Mouse (Mus musculus) c-Kit-negative CD71-positive TER-119-positive erythroid progenitor cells, embryonic 14.5 days (primary cell): ENCODE results near the gene Dlk2.
A peak's percentile ranks its signal among the peaks of the same experiment; 100 is the strongest.

Experiments
- DNase-seq: peaks from one replicate; pipeline ENCODE4 v3.0.0-alpha.2; 2013; ENCODE audit warnings: low read depth, low spot score

The Dlk2 gene

DNA sequence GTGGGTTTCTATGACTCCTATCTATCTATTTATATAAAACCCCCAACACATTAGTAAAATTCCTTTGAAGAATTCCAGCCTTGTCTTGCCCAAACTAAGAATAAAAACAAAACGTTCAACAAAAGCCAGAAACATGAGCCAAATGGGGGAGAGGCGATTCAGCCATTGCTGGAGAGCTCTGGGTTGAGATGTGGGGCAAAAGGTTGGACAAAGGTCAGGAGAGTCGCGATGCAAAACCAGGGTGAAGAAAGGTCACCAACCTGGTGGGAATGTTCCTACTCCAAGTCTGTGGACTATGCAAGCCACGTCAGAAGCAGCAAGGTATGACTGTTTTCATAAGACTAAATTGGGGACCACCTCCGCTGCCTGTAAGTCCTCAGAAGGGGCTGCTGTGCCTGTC is 23.3 kb downstream of the Dlk2 start:
- no peak for DNase-seq

DNA sequence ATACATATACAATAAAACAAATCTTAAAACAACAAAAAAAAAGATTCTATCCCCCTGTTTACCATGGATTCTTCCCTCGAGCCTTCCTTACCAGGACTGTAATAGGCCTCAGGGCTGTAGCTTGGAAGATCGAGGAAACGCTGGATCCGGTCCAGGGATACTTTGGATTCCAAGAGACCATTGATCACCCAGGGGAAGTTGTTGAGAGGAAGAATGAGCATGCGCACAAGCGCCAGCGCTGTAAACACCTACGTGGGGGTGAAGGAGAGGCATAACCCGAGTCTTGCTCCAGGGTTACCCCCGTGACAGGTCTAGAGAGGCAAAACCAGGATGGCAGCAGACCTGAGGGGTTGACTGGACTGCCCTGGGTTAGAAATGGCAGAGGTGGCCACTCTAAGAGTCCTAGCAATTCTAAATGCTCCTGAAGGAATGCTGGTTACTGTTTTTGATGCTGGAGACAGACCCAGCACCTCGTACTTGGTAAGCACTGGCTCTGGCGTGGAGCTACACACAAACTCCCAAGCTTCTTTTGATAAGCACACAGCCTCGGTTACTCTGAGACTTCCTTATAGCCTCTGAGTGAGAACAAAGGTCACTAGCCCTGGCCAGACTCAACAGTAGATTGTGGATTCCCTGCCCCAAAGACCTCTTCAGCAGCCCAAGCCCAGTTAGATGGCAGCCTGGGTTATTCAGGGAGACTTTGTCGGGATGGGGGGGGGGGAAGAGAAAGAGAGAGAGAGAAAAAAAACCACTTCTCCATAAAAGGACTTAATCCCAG is 25.0 kb downstream of the Dlk2 start:
- DNase-seq = no peak

DNA sequence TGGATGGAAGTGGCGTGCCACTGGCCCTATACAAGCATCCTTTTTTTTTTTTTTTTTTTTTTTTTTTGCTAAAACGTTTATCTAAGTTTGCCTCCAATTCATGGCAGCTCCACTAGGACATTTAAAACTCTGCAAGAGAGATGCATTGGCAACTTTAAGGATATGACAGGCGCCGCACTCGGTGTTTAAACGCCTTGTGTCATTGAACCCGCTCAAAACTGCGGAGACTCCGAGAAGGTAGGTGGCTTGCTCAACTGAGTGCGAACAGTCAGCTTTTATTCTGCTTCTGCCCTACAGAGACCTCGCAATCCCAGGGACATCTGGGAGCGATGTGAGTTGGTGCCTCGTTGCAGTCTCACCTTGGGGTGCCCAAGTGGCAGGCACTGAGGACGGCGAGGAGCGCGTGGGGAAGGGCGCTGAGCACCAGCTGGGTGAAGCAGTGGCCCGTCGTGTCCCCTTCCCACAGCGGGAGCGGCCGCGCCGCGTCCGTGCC is 30.2 kb downstream of the Dlk2 start:
- no peak for DNase-seq

GRCm38 (mm10) chr17:46327906-46328534 is 30.8 kb downstream of the Dlk2 start, which contains the start of gene Abcc10:
Gene Abcc10 (minus strand): TSS chr17:46328352.
- DNase-seq = peak; percentile 86

GRCm38 (mm10) chr17:46328723-46329122 is 31.5 kb downstream of the Dlk2 start:
- DNase-seq = no peak

GRCm38 (mm10) chr17:46336475-46336874 is 39.3 kb downstream of the Dlk2 start:
- DNase-seq = no peak

DNA sequence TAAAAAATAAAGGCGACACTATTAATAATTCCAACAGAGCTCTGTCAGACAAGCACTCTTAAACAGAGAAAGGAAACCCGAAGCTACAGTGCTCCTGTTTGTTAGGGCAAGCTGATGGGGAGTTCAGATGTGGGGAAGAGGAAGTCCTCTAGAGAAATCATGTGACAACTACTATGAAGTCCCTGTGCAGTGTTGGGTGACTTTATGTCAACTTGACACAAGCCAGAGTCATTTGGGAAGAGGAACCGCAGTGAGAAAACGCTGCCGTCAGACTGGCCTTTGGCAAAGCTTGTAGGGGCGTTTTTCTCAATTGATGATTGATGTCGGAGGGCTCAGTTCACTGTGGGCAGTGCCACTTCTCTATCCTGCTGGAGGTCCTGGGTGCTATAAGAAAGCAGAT is 44.0 kb downstream of the Dlk2 start:
- DNase-seq = no peak

DNA sequence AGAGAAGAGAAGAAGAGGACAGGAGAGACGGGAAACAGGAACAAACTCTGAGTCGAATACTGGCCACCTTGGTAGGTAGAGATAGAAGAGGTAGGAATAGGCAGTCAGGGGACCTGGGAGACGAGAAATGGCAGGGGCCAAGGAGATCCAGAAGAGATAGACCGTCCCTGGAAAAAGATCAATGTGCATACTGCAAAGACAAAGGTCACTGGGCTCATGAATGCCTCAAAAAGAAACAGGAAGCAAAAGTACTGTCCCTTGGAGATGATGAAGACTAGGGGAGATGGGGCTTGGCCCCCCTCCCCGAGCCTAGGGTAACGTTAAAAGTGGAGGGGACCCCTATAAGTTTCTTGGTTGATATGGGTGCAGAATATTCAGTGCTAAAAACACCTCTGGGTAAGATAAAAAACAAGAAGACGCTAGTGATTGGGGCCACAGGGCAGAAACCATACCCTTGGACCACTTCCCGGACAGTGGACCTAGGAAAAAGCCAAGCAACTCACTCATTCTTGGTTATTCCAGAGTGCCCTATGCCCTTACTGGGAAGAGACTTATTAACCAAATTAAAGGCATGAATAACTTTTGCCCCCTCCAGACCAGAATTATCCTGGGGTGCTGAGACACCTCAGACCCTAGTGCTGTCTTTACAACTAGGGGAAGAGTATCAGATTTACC is 53.9 kb downstream of the Dlk2 start:
- no peak for DNase-seq
